9 mouse cellular contexts compared by ENCODE assay signal in genomic region chr3:82998772-82999463, GRCm38 (mm10). TPM values are rescaled to one million over a fixed set of nuclear protein-coding genes. Genes with fewer than 3 reads are reported as not detected.
DNase-seq lines count a peak whose midpoint lies in the region; ATAC-seq and TF ChIP-seq lines count a peak whose summit lies in the region.
"Had no signal": no experiment of that assay in that cellular context is flagged by ENCODE, and none has a peak within 500 bp of the region (broad histone marks: within the 10 kb centered on the region; RNA-seq: fewer than 3 reads in every experiment).

No protein-coding gene starts in this region.

- H3K9ac ChIP-seq in embryonic facial prominence, embryonic 12.5 days: no peak overlapping the region
- H3K9ac ChIP-seq in hindbrain, embryonic 12.5 days: no peak overlapping the region

- no peak for DNase-seq in gastrocnemius, adult 2 months
- no peak for DNase-seq in gastrocnemius, postnatal 10 days
- peak; percentile 47 for DNase-seq in Patski (ENCODE audit: low read depth, low spot score)
- DNase-seq in layer of hippocampus, postnatal 10 days (ENCODE audit: low spot score in 2 of 2): peak; percentile 42 to 60
- DNase-seq in thymus, postnatal 25 days: peak; percentile 5

- peaks cover 33% of the 10 kb centered on the region for H3K27me3 ChIP-seq in Patski
- peaks cover 19% of the 10 kb centered on the region for H3K27me3 ChIP-seq in embryonic facial prominence, embryonic 12.5 days
- peaks cover 16% of the 10 kb centered on the region for H3K27me3 ChIP-seq in hindbrain, embryonic 12.5 days

- no peaks in the 10 kb centered on the region for H3K36me3 ChIP-seq in embryonic facial prominence, embryonic 12.5 days
- H3K36me3 ChIP-seq in hindbrain, embryonic 12.5 days: no peaks in the 10 kb centered on the region

- peak; percentile 78 for TF ChIP-seq CTCF in gastrocnemius, adult 2 months (IDR thresholded peaks at IDR 0.05)
- TF ChIP-seq CTCF in Patski (IDR thresholded peaks at IDR 0.05): peak; percentile 68

- no peak overlapping the region for H3K27ac ChIP-seq in gastrocnemius, adult 2 months
- H3K27ac ChIP-seq in embryonic facial prominence, embryonic 12.5 days: no peak overlapping the region
- H3K27ac ChIP-seq in hindbrain, embryonic 12.5 days: no peak overlapping the region

- POLR2A ChIA-PET in Patski (lab: Charles Lee): interaction anchor here (1.2 kb wide), 1 partner anchor 55 kb away, joined by 4 read pairs; no protein-coding TSS in a partner anchor

- H3K4me3 ChIP-seq in gastrocnemius, adult 2 months: no peak overlapping the region
- no peak overlapping the region for H3K4me3 ChIP-seq in embryonic facial prominence, embryonic 12.5 days
- no peak overlapping the region for H3K4me3 ChIP-seq in hindbrain, embryonic 12.5 days
- H3K4me3 ChIP-seq: megakaryocyte, embryonic 14.5 days had no signal

- CTCF ChIA-PET in Patski (lab: Charles Lee): interaction anchor here (0.9 to 2.6 kb wide), 21 partner anchors 9 to 277 kb away, joined by 3 to 41 read pairs (median 5); partner anchors contain the start of genes Fgg and Plrg1

- intact Hi-C loops in gastrocnemius, adult 2 months (cut with DNase I): loop anchor here (1.0 to 2.0 kb wide), 3 partner anchors 54 to 274 kb away; no protein-coding TSS in a partner anchor

- in situ Hi-C loops in Patski (cut with MboI; ENCODE audit: low pct_unique_long_range_greater_than_20kb): loop anchor here (5.0 kb wide), 2 partner anchors 83 to 278 kb away; no protein-coding TSS in a partner anchor

- peak; percentile 79 for ATAC-seq in Patski
- ATAC-seq in embryonic facial prominence, embryonic 12.5 days (ENCODE audit: insufficient number of reproducible peaks, insufficient read depth, low FRiP score, low TSS enrichment): peak; percentile 84
- ATAC-seq in hindbrain, embryonic 12.5 days (ENCODE audit: low FRiP score): peak; percentile 88
- peak; percentile 80 for ATAC-seq in megakaryocyte progenitor cell, adult 5-6 weeks (replicated peaks; ENCODE audit: poor library complexity)

- peaks cover 6% of the 10 kb centered on the region; the same call in 1 of the 2 replicates for H3K4me1 ChIP-seq in embryonic facial prominence, embryonic 12.5 days
- H3K4me1 ChIP-seq in hindbrain, embryonic 12.5 days: peaks cover 6% of the 10 kb centered on the region; the same call in 1 of the 2 replicates

- 29% methylated on average over 8 of the region's 8 CpGs for WGBS in embryonic facial prominence, embryonic 12.5 days
- 31% methylated on average over 8 of the region's 8 CpGs for WGBS in hindbrain, embryonic 12.5 days

- no peaks in the 10 kb centered on the region for H3K9me3 ChIP-seq in embryonic facial prominence, embryonic 12.5 days
- no peaks in the 10 kb centered on the region for H3K9me3 ChIP-seq in hindbrain, embryonic 12.5 days (replicated peaks)
- H3K9me3 ChIP-seq: megakaryocyte, embryonic 14.5 days had no signal

- H3K4me2 ChIP-seq in embryonic facial prominence, embryonic 12.5 days (replicated peaks): no peak overlapping the region
- no peak overlapping the region for H3K4me2 ChIP-seq in hindbrain, embryonic 12.5 days (replicated peaks)

RNA-seq across cellular contexts. Expression of gene Fgg, which starts 8.6 kb away (rescaled TPM):
- not detected for total RNA-seq in gastrocnemius, adult 2 months (2021)
- under 1 TPM in 1 of 2 experiments, not detected in 1; 0.86 TPM for total RNA-seq in gastrocnemius, postnatal 10 days (2021)
- polyA plus RNA-seq in Patski (2021): not detected
- polyA plus RNA-seq in embryonic facial prominence, embryonic 12.5 days (2016; fragmentation: Nextera tagmentation; extraction: Ambion mirVana): 0.36 TPM in 1 of 2 replicates, not detected in the other
- polyA plus RNA-seq in hindbrain, embryonic 12.5 days (2016; fragmentation: Nextera tagmentation; extraction: Ambion mirVana): not detected in 2 replicates
- not detected for total RNA-seq in layer of hippocampus, postnatal 10 days (2021)
- total RNA-seq in megakaryocyte progenitor cell, adult 5-6 weeks (2015): not detected in 2 replicates
- total RNA-seq in megakaryocyte progenitor cell, adult 5-6 weeks (2017): not detected in 2 replicates

RNA-seq across cellular contexts. Expression of gene Fga, which starts 27.0 kb away (rescaled TPM):
- not detected for total RNA-seq in gastrocnemius, adult 2 months (2021)
- 1 to 10 TPM in 1 of 2 experiments, not detected in 1; 1.1 TPM for total RNA-seq in gastrocnemius, postnatal 10 days (2021)
- polyA plus RNA-seq in Patski (2021): not detected
- polyA plus RNA-seq in embryonic facial prominence, embryonic 12.5 days (2016; fragmentation: Nextera tagmentation; extraction: Ambion mirVana): 0.06 and 0.14 TPM in 2 replicates
- polyA plus RNA-seq in hindbrain, embryonic 12.5 days (2016; fragmentation: Nextera tagmentation; extraction: Ambion mirVana): not detected in 2 replicates
- under 1 TPM in 1 of 2 experiments, not detected in 1; 0.14 TPM for total RNA-seq in layer of hippocampus, postnatal 10 days (2021)
- not detected in 2 replicates for total RNA-seq in megakaryocyte progenitor cell, adult 5-6 weeks (2015)
- total RNA-seq in megakaryocyte progenitor cell, adult 5-6 weeks (2017): not detected in 2 replicates

RNA-seq across cellular contexts. Expression of gene Fgb, which starts 50.7 kb away (rescaled TPM):
- not detected for total RNA-seq in gastrocnemius, adult 2 months (2021)
- total RNA-seq in gastrocnemius, postnatal 10 days (2021): under 1 TPM in 1 of 2 experiments, not detected in 1; 0.50 TPM
- polyA plus RNA-seq in Patski (2021): not detected
- polyA plus RNA-seq in embryonic facial prominence, embryonic 12.5 days (2016; fragmentation: Nextera tagmentation; extraction: Ambion mirVana): 0.08 TPM in 2 replicates
- not detected in 2 replicates for polyA plus RNA-seq in hindbrain, embryonic 12.5 days (2016; fragmentation: Nextera tagmentation; extraction: Ambion mirVana)
- not detected for total RNA-seq in layer of hippocampus, postnatal 10 days (2021)
- total RNA-seq in megakaryocyte progenitor cell, adult 5-6 weeks (2015): not detected in 2 replicates
- not detected in 2 replicates for total RNA-seq in megakaryocyte progenitor cell, adult 5-6 weeks (2017)

RNA-seq across cellular contexts. Expression of gene Plrg1, which starts 56.4 kb away (rescaled TPM):
- total RNA-seq in gastrocnemius, adult 2 months (2021): 10 to 100 TPM; 22.8 to 23.0 TPM
- total RNA-seq in gastrocnemius, postnatal 10 days (2021): 10 to 100 TPM; 29.0 to 32.2 TPM
- 85.3 TPM for polyA plus RNA-seq in Patski (2021)
- 116 and 118 TPM in 2 replicates for polyA plus RNA-seq in embryonic facial prominence, embryonic 12.5 days (2016; fragmentation: Nextera tagmentation; extraction: Ambion mirVana)
- 105 and 106 TPM in 2 replicates for polyA plus RNA-seq in hindbrain, embryonic 12.5 days (2016; fragmentation: Nextera tagmentation; extraction: Ambion mirVana)
- total RNA-seq in layer of hippocampus, postnatal 10 days (2021): 10 to 100 TPM; 45.9 to 46.2 TPM
- 42.4 and 51.2 TPM in 2 replicates for total RNA-seq in megakaryocyte progenitor cell, adult 5-6 weeks (2015)
- 81.3 and 83.9 TPM in 2 replicates for total RNA-seq in megakaryocyte progenitor cell, adult 5-6 weeks (2017)

Comparison
In these comparisons a context has a peak if more than half of its experiments do, and no peak if none do; other contexts are left out.
1. DNase-seq: peak in Patski (single experiment), layer of hippocampus, postnatal 10 days (2 of 2) and thymus, postnatal 25 days (single experiment); none in gastrocnemius, adult 2 months (single experiment) and gastrocnemius, postnatal 10 days (single experiment).
2. Peak in every context shown above with its lines, with median percentiles within 50 percentile points of each other: ATAC-seq.